Mouse (Mus musculus): ENCODE results near the gene Lysmd1. TPM values are rescaled to one million over a fixed set of nuclear protein-coding genes. Genes with fewer than 3 reads are reported as not detected.

Lysmd1 gene
- polyA plus RNA-seq, 1 experiment: 7.0 TPM

GRCm38 (mm10) chr3:95140289-95140595 lies 6.4 kb downstream of the Lysmd1 start:
- H3K4me2 ChIP-seq (ENCODE audit: low read depth): no peak overlapping the region
- TF ChIP-seq REST (IDR thresholded peaks at IDR 0.05; ENCODE audit: insufficient read depth, insufficient read length): no peak
- no peak for TF ChIP-seq USF1 (IDR thresholded peaks at IDR 0.05; ENCODE audit: low read depth)
- no peak for TF ChIP-seq SRF (IDR thresholded peaks at IDR 0.05; ENCODE audit: control insufficient read depth, insufficient read length, low read depth)
- no peak for TF ChIP-seq POLR2AphosphoS2 (IDR thresholded peaks at IDR 0.05; ENCODE audit: insufficient read length, low read depth)
- TF ChIP-seq TCF12 (IDR thresholded peaks at IDR 0.05; ENCODE audit: insufficient read depth, poor library complexity, severe bottlenecking): no peak
- TF ChIP-seq MYOG (IDR thresholded peaks at IDR 0.05; ENCODE audit: control insufficient read depth in 1 of 3, insufficient read depth in 1 of 3, insufficient read length in 2 of 3, low read depth in 2 of 3): no peak
- no peak overlapping the region for H3K4me3 ChIP-seq

GRCm38 (mm10) chr3:95140795-95141194 lies 6.9 kb downstream of the Lysmd1 start:
- peaks cover 5% of the 10 kb centered on the region for H3K79me2 ChIP-seq (ENCODE audit: control insufficient read depth, insufficient read depth)
- no peak overlapping the region for H3K4me3 ChIP-seq

More at GRCm38 (mm10) chr3:95140289-95140595, 6.4 kb downstream of the Lysmd1 start:
- Histone ChIP-seq H3ac (ENCODE audit: control insufficient read depth, insufficient read length) (no peak overlapping the region), H3K27me3 (ENCODE audit: control insufficient read depth, insufficient read depth, insufficient read length) (no peaks in the 10 kb centered on the region), H3K79me2 (ENCODE audit: control insufficient read depth, insufficient read depth) (peaks cover 8% of the 10 kb centered on the region), H3K36me3 (ENCODE audit: control insufficient read depth, insufficient read depth) (no peaks in the 10 kb centered on the region)

DNA sequence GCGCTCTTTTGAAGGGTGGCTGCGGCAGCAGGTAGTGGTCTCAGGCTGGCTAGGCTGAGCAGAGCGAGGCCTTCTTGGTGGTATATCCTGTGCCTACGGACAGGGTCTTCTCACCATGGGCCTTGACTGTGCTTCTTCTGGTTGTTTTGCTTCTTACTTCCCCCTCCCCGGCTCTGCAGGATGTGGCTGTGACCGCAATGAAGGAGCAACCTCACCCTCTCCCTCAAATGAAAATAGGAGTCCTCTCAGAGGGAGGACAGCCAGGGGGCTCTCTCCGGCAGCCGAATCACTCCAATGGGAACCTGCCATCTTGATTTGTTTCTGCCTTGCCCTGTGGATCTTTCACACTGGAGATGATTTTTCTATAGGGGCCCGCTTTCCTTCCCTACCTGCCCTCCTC lies 7.6 kb downstream of the Lysmd1 start:
- H3K27me3 ChIP-seq (ENCODE audit: control insufficient read depth, insufficient read depth, insufficient read length): no peaks in the 10 kb centered on the region
- TF ChIP-seq POLR2AphosphoS2 (IDR thresholded peaks at IDR 0.05; ENCODE audit: insufficient read length, low read depth) (no peak), SRF (IDR thresholded peaks at IDR 0.05; ENCODE audit: control insufficient read depth, insufficient read length, low read depth) (no peak), MYOD1 (IDR thresholded peaks at IDR 0.05; ENCODE audit: control insufficient read depth in 1 of 3, insufficient read length in 2 of 3, low read depth in 2 of 3) (no peak), TCF3 (IDR thresholded peaks at IDR 0.05; ENCODE audit: insufficient read length, low read depth) (no peak), MYOG (IDR thresholded peaks at IDR 0.05; ENCODE audit: control insufficient read depth in 1 of 3, insufficient read depth in 1 of 3, insufficient read length in 2 of 3, low read depth in 2 of 3) (no peak), E2F4 (IDR thresholded peaks at IDR 0.05; ENCODE audit: insufficient read depth) (no peak), USF1 (IDR thresholded peaks at IDR 0.05; ENCODE audit: low read depth) (no peak), MAX (IDR thresholded peaks at IDR 0.05; ENCODE audit: low read depth) (no peak)
- no peak overlapping the region for H3ac ChIP-seq (ENCODE audit: control insufficient read depth, insufficient read length)
- no peaks in the 10 kb centered on the region for H3K79me2 ChIP-seq (ENCODE audit: control insufficient read depth, insufficient read depth)
- H3K4me2 ChIP-seq (ENCODE audit: low read depth): no peak overlapping the region
- no peaks in the 10 kb centered on the region for H3K36me3 ChIP-seq (ENCODE audit: control insufficient read depth, insufficient read depth)
- H3K4me3 ChIP-seq: no peak overlapping the region

More at GRCm38 (mm10) chr3:95140795-95141194, 6.9 kb downstream of the Lysmd1 start:
- H3ac ChIP-seq (ENCODE audit: control insufficient read depth, insufficient read length): no peak overlapping the region
- no peaks in the 10 kb centered on the region for H3K27me3 ChIP-seq (ENCODE audit: control insufficient read depth, insufficient read depth, insufficient read length)
- TF ChIP-seq POLR2AphosphoS2 (IDR thresholded peaks at IDR 0.05; ENCODE audit: insufficient read length, low read depth): no peak
- TF ChIP-seq MAX (IDR thresholded peaks at IDR 0.05; ENCODE audit: low read depth): no peak
- no peak for TF ChIP-seq POLR2A (IDR thresholded peaks at IDR 0.05; ENCODE audit: insufficient read length, low read depth)
- TF ChIP-seq CEBPB (IDR thresholded peaks at IDR 0.05; ENCODE audit: insufficient read depth, poor library complexity, severe bottlenecking): no peak
- TF ChIP-seq SRF (IDR thresholded peaks at IDR 0.05; ENCODE audit: control insufficient read depth, insufficient read length, low read depth): no peak
- TF ChIP-seq TCF3 (IDR thresholded peaks at IDR 0.05; ENCODE audit: insufficient read length, low read depth): no peak
- no peak for TF ChIP-seq MYOD1 (IDR thresholded peaks at IDR 0.05; ENCODE audit: control insufficient read depth in 1 of 3, insufficient read length in 2 of 3, low read depth in 2 of 3)
- TF ChIP-seq TCF12 (IDR thresholded peaks at IDR 0.05; ENCODE audit: insufficient read depth, poor library complexity, severe bottlenecking): no peak
- TF ChIP-seq E2F4 (IDR thresholded peaks at IDR 0.05; ENCODE audit: insufficient read depth): no peak
- no peak for TF ChIP-seq REST (IDR thresholded peaks at IDR 0.05; ENCODE audit: insufficient read depth, insufficient read length)
- no peak for TF ChIP-seq USF1 (IDR thresholded peaks at IDR 0.05; ENCODE audit: low read depth)
- no peaks in the 10 kb centered on the region for H3K36me3 ChIP-seq (ENCODE audit: control insufficient read depth, insufficient read depth)
- H3K4me2 ChIP-seq (ENCODE audit: low read depth): no peak overlapping the region

GRCm38 (mm10) chr3:95141952-95142616 lies 8.2 kb downstream of the Lysmd1 start, which contains the start of gene Tnfaip8l2:
Tnfaip8l2 (minus strand) TSS chr3:95142360.
- H3K79me2 ChIP-seq (ENCODE audit: control insufficient read depth, insufficient read depth): no peaks in the 10 kb centered on the region
- no peaks in the 10 kb centered on the region for H3K36me3 ChIP-seq (ENCODE audit: control insufficient read depth, insufficient read depth)
- H3K4me2 ChIP-seq (ENCODE audit: low read depth): no peak within 1 kb of the TSS
- no peak for TF ChIP-seq POLR2AphosphoS2 (IDR thresholded peaks at IDR 0.05; ENCODE audit: insufficient read length, low read depth)
- no peak for TF ChIP-seq USF1 (IDR thresholded peaks at IDR 0.05; ENCODE audit: low read depth)
- TF ChIP-seq POLR2A (IDR thresholded peaks at IDR 0.05; ENCODE audit: insufficient read length, low read depth): no peak
- TF ChIP-seq TCF12 (IDR thresholded peaks at IDR 0.05; ENCODE audit: insufficient read depth, poor library complexity, severe bottlenecking): no peak
- no peak for TF ChIP-seq MAX (IDR thresholded peaks at IDR 0.05; ENCODE audit: low read depth)
- TF ChIP-seq E2F4 (IDR thresholded peaks at IDR 0.05; ENCODE audit: insufficient read depth): no peak
- TF ChIP-seq SRF (IDR thresholded peaks at IDR 0.05; ENCODE audit: control insufficient read depth, insufficient read length, low read depth): no peak
- no peak for TF ChIP-seq MYOD1 (IDR thresholded peaks at IDR 0.05; ENCODE audit: control insufficient read depth in 1 of 3, insufficient read length in 2 of 3, low read depth in 2 of 3)
- no peak for TF ChIP-seq REST (IDR thresholded peaks at IDR 0.05; ENCODE audit: insufficient read depth, insufficient read length)
- TF ChIP-seq CEBPB (IDR thresholded peaks at IDR 0.05; ENCODE audit: insufficient read depth, poor library complexity, severe bottlenecking): no peak
- no peak for TF ChIP-seq TCF3 (IDR thresholded peaks at IDR 0.05; ENCODE audit: insufficient read length, low read depth)
- TF ChIP-seq MYOG (IDR thresholded peaks at IDR 0.05; ENCODE audit: control insufficient read depth in 1 of 3, insufficient read depth in 1 of 3, insufficient read length in 2 of 3, low read depth in 2 of 3): no peak
- H3K27me3 ChIP-seq (ENCODE audit: control insufficient read depth, insufficient read depth, insufficient read length): no peaks in the 10 kb centered on the region
- H3ac ChIP-seq (ENCODE audit: control insufficient read depth, insufficient read length): no peak within 1 kb of the TSS
- no peak within 1 kb of the TSS for H3K4me3 ChIP-seq

GRCm38 (mm10) chr3:95142617-95143011 lies 8.7 kb downstream of the Lysmd1 start:
- no peak overlapping the region for H3K4me2 ChIP-seq (ENCODE audit: low read depth)
- H3K79me2 ChIP-seq (ENCODE audit: control insufficient read depth, insufficient read depth): no peaks in the 10 kb centered on the region
- H3K36me3 ChIP-seq (ENCODE audit: control insufficient read depth, insufficient read depth): no peaks in the 10 kb centered on the region
- no peaks in the 10 kb centered on the region for H3K27me3 ChIP-seq (ENCODE audit: control insufficient read depth, insufficient read depth, insufficient read length)
- no peak overlapping the region for H3ac ChIP-seq (ENCODE audit: control insufficient read depth, insufficient read length)
- TF ChIP-seq TCF3 (IDR thresholded peaks at IDR 0.05; ENCODE audit: insufficient read length, low read depth) (no peak), CEBPB (IDR thresholded peaks at IDR 0.05; ENCODE audit: insufficient read depth, poor library complexity, severe bottlenecking) (no peak), TCF12 (IDR thresholded peaks at IDR 0.05; ENCODE audit: insufficient read depth, poor library complexity, severe bottlenecking) (no peak), USF1 (IDR thresholded peaks at IDR 0.05; ENCODE audit: low read depth) (no peak)
- H3K4me3 ChIP-seq: no peak overlapping the region
